Mouse (Mus musculus) mesoderm, embryonic 11.5 days (tissue): ENCODE data around the gene Chst14.
A peak's percentile ranks its signal among the peaks of the same experiment; 100 is the strongest.

ENCODE experiments used
- DNase-seq: peaks from one replicate; pipeline ENCODE4 v3.0.0-alpha.2; 2012; ENCODE audit warnings: low read depth, low spot score

The Chst14 gene

DNA sequence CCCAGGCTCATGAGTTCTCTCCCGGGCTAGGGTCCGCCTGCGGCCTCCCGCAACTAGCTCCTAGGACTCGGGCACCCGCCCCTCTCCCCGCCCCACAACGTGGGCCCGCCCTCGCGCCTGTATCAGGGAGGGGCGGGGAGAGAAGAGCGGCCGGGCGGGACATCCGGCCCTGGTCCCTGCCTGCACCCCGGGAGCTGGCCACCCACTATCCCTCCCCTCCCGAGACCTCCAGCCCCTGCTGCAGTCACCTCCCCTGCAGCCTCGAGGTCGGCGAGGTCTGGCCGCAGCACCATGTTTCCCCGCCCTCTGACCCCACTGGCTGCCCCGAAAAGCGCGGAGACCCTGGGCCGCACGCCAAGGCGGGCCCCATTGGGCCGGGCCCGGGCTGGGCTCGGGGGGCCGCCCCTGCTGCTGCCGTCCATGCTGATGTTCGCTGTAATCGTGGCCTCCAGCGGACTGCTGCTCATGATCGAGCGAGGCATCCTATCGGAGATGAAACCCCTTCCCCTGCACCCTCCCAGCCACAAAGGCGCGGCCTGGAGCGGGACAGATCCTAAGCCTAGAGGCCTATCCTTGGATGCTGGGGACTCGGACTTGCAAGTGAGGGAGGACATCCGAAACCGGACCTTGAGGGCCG, at the start of gene Chst14:
TSS of gene Chst14 (plus strand) at position 136 of the 637 bp plus-strand sequence.
- peak; percentile 73 for DNase-seq

DNA sequence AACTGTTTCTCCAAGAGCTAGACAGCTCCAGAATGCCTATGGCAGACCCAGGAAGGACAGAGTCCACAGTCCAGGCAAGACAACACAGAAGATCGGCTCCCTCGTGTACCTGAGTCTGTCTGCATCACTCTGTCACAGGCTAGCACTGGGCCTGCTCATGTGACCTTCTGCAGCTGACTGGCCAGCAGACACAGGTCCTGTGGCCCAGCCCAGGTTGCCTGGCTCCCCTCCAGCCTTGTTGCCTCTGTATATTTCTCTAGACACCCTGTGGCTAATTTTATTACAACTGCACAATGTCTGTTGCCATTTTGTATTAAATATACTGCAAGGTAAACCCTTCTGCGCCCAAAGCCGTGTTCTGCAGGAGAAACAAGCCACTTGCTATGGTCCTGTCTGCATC, 45.3 kb upstream of the Chst14 start:
- DNase-seq, result no peak

DNA sequence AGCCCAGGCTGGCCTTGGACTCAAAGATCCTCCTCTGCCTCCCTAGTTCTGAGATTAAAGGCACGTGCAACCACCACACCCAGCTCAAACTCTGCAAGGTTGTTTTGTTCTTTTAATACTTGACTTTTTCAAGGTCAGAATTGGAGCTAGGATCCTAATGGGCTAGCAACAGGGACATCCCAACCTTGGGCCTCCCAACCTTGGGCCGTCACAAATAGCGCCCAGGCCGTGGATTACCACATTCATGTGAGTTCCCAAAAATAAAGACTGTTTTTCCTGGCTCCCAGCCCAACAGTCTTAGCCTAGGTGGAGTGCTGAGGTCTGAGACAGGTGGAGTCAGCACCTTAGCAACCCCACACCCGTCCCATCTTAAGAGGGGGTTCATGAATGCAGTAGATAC, 44.3 kb upstream of the Chst14 start:
- no peak for DNase-seq

DNA sequence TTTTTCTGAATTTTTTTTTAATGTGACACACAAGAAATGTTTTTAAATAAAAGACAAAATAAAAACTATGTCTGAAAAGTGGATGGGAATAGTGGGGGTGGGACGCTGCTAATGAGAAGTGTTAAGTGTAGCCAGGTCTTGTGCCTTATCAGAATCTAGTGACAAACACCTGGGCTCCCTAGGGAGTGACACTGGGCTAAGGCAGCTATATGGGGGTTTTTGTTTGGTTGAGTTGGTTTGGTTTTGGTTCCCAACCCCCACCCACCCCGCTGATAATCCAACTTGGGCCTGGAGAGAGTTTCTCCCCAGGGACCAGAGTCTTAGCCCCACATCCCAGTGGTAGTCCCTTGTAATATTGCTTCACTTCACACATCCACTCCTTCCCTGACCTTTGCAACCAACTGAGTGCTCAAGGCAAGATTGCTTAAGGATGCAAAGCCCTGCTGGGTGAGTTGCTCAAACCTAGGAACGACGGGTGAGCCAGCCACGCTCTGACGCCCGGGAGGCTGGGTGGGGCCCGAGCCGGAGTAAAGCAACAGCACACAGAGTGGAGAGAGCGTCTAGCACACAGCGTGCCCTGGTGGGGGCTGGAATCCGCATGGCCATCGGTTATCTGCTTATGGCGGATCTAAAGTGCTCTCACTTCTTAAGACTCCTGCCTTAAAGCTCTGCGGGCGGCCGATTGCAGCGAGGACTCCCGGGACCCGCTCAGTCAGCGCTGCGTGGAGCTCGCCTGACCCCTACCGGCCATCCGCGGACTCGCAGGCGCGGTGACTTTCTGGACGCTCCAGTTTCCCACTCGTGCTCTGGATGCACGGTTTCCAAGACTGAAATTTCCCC, 43.2 kb upstream of the Chst14 start:
- DNase-seq, result peak; percentile 81

DNA sequence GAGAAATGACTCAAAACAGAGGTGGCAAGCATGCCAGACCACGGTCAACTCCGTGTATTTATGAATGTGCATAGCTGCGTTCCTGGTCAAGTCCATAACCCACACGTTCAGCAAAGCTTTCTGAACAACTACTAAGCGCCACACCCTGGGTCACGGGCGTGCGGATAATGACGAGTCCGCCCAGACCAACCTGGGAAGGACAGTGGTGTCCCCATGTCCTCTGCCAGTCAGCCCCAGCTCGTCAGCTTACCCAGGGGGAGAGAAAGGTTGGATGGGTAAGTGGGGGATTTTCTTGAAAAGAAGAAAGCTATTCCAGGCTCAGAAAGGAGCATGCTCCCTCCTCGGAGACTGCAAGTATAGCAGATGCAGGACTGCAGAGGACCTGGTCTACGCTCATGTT, 38.9 kb upstream of the Chst14 start:
- no peak for DNase-seq

DNA sequence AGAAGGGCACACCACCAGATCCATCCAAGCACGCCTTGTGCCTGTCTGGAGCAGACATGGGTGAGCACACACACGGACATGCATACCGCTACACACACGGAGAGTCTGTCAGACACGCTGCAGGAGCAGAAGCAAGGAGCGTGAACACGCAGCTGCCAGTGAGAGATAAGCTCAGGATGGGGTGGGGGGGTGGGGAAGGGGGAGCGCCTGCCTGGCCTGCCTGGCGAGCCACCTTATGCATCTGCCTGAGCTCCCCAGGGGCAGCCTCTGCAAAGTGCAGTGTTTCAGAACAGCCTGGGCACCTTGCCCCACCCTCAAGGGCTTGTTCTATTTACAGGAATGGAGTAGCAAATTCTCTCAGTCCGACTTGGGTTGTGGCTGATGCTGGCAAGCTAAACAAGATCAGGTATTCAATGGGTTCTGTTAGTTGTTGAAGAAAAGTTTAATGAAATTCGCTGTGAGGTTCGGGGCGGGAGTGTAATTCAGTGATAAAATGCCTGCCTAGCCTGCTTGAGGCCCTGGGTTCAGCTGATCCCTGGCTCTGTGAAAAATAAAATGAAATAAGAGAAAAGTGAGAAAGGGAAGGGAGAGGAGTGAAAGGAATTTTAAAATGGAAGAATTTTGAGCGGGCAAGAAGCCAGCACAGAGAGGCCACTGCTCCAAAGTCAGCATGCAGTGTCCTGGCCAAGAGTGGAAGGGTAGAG, 38.3 kb upstream of the Chst14 start:
- no peak for DNase-seq

DNA sequence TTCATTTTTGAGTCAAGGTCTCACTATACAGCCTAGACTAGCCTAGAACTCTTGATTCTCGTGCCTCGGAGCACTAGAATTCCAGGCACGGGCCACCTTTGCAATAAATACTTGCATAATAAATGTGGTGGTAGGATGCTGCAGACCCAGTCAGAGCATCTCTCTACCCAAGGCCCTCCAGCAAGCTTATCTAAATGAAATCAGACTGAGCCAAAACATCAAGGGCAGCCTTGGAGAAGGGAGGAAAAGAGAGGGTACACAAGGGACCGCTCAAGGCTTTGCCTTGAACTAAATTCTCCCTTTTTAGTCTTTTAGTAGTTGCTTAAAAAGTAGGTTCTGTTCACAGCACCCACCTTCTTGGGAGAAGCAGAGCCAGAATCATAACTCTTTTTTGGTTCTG, 35.1 kb upstream of the Chst14 start:
- no peak for DNase-seq

DNA sequence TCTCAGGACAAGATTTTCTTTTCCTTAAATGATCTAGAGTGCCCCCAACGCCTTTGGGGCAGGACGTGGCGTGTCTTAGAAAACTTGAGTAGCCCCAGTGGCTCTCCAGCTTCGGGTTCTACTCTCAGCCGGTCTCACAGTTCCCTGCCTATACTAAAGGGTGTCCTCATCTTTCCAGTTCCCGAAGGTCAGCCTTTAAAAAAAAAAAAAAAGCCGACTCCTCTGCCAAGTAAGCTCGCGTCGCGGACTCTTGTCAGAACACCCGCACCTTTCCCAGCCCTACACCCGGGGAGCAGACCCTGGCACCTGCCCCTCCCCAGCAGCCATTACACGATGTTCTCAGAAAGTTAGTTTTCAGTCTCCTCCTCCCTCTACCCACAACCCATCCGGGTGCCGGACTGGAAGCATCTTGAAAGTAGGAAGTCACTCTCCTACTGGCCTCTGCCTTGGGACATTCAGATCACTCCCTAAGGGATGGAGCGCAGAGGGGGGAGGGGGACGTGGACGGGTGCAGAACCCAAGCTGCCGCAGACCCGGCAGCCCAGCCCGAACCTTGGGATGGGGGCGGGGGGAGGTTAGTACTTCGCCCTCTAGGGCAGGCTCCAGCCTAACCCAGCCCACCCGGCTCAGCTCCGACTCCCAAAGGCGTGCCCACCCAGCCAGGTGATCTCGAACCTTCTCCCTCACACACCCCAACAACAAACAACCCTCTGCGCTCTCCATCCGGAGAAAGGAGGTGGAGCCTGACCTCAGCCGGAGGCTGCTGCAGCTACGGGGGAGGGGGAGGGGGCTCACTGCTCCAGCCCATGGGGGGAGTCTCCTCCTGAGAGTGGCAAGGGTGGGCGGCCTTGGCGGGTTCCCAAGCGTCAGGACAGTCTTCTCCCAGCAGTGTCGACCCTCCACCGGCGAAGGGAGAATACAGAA, 30.0 kb upstream of the Chst14 start:
- peak; percentile 39 for DNase-seq

DNA sequence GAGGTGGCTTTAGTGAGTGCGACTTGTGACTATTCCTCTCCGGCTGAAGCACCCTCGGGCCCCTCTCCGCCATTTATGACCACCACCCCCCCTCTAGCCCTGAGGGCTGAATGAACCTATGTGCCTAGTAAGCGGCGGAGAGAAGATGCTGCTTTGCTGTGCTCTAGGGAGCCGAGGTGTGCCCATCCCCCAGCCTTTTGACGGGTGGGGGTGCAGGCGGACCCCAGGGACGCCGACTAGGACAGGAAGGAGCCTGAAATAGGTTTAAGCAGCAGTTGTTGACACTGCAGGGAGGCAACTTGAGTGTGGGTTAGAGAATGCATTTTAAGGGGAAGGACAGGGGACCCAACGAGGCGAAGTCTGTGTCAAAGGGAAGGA, 29.4 kb upstream of the Chst14 start:
- no peak for DNase-seq

DNA sequence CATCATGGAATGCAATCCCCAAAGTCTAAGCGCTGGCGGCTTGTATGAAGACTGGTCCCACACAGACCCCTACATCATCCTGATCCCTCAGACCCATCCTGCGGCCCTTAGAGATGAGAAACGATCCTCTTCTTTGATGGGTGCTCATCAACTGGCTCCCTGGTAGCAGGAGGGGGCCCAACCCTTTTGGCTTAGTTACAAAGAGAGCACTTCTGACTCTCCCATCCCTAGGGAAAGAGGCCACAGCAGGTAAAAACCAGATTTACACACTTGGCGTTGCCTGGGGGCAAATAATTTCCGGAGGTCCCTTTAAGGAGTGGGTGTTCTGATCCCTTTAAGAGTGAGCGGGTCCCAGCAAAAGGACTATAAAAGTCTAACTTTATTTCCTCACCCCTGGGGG, 28.9 kb upstream of the Chst14 start:
- peak; percentile 12 for DNase-seq

DNA sequence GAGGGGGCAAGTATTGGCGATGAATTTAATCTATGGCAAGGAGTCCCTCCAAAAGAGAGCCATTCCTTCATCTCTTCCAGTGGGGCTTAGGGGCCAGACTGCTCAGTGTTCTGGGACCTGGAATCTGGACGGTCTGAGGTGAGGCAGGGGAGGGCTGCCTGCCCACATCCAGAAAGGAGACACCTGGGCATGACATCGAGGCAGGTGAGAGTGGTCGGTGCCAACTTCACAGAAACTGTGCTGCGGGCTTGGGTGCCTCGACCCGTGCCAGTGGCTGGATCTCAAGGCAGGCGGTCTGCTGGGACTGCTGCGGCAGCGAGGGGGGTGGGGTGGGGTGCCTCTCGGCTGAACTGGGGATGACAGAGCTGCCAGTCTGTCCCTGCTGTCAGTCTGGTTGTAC, 28.5 kb upstream of the Chst14 start:
- no peak for DNase-seq

DNA sequence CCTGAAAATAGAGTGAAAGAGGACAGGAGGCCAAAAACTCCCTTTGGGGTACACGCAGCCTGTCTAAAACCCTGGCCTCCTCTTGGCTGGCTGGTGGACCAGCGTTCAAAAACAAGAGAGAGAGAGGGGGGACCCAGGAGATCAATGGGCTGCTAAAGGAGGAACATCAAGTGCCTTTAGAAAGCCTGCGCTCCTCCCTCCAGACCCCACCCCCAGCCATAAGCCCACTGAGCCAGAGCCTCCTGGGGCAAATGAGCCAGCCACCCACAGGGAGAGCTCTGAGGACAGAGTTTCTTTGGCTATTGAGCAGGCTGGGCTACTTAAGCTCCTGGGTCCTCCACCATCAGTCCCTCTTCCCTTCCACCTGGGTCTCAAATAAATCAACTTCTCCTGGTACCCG, 27.5 kb upstream of the Chst14 start:
- no peak for DNase-seq

DNA sequence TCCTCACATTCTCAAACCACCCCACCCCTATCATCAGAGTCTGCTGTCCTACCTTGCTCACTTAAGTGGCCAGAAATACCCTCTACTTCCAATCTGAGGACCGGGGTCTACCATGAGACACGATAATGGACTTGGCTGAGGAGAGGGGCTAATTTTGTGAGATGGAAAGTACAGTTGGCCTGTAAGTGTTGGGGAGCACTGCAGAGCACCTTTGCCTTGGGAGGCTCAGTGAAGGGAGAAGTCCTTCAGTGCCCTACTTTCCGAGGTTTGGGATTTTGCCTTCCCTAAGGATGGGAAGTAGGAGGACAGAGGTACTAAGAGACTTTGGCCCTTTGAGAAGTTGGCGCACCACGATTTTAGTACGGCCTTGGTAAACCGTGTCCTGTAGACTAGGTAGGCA, 27.0 kb upstream of the Chst14 start:
- DNase-seq, result no peak

DNA sequence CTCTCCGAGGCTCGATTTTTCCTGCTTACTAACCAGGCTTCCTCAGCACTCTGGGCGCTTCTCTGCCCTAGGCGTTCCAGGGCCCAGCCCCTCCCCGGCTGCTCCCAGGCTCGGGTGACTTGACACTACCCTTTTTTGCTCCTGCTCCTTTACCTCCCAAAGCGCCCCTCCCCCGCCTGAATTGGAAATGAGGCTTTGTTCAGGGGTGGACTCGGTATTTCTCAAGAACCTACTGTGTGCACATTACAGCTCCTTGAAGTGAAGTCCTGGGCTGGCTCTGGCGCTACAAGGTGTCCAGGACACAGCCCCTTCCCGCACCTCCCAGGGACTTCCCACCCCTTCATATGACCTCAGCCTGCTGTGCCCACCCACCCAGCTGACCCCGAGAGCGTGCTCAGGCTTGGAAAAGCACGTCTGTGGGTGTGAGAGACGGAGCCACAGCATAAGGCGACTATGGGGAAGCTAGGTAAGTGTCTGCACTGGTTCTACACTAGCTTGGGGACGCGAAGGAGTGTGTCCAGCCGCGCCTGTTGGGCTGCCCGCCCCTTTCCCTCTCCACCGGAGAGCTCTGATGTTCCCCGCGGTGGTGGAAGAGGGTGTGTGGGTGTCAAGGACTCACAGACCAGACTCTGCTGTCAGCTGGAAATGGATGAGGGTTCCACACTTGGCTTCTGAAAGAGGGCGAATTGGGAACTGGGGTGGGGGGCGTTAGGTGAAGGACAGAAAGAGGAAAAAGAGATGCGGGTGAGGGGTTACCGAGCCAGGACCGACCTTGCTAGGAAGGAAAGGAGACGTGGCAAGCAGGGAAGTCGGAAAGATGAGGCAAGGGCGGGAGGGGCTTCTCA, 26.1 kb upstream of the Chst14 start, which contains the start of gene Bahd1:
TSS of gene Bahd1 (plus strand) at position 397 of the 845 bp plus-strand sequence.
- peak; percentile 39 for DNase-seq

DNA sequence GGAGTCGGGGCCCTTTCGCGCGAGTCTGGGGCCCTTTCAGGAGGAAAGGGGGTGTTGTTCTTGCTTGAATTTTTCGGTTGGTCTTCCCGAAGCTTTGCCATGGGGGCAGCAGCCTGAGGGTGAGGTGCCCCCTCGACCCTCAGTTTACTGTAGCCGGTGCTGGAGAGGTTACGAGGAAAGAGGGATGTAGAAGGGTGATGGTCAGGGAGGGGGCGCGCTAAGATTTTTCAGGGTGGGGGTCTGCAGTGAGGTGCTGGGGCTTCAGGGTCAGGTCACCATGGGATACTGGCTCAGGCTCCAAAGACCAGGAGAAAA, 25.5 kb upstream of the Chst14 start:
- peak; percentile 11 for DNase-seq

DNA sequence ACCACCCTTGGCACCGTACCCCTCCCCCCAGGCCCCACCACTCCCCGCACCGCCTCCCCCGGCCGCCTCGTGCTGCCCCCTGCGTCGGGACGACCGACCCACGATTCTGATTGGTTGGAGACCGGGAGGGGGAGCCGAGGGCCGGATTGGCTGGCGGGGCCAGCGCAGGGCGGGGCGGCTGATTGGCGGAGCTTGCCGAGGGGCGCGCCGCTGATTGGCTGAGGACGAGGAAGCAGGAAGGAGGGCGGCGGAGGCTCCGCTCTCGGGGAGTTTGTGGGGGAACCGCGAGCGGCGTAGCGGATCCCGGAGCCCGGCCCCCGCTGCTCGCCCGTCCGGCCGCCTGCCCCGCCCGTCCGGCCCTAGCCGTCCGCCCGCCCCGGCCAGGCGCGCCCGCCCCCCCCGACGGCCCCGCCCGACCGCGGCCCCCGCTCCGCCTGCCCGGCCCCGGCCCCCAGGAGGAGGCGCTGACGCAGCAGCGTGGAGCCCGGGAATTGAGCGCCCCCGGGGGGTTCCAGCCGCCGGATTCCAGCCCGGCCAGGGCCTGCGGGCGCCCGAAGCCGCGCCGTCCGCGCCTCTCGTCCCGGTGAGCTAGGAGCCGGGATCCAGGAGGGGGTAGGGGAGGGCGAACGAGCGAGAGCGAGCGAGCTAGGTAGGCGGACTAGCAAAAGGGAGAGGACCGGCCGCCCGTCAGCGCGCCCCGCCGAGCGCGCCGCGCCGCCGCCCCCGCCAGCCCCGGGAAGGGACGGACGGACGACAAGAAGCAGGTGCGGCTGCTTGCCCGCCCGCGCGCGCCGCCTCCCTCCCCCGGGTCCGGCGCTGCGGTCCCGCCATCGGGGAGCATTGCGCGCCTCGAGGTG, 24.9 kb upstream of the Chst14 start:
- DNase-seq, result peak; percentile 95

DNA sequence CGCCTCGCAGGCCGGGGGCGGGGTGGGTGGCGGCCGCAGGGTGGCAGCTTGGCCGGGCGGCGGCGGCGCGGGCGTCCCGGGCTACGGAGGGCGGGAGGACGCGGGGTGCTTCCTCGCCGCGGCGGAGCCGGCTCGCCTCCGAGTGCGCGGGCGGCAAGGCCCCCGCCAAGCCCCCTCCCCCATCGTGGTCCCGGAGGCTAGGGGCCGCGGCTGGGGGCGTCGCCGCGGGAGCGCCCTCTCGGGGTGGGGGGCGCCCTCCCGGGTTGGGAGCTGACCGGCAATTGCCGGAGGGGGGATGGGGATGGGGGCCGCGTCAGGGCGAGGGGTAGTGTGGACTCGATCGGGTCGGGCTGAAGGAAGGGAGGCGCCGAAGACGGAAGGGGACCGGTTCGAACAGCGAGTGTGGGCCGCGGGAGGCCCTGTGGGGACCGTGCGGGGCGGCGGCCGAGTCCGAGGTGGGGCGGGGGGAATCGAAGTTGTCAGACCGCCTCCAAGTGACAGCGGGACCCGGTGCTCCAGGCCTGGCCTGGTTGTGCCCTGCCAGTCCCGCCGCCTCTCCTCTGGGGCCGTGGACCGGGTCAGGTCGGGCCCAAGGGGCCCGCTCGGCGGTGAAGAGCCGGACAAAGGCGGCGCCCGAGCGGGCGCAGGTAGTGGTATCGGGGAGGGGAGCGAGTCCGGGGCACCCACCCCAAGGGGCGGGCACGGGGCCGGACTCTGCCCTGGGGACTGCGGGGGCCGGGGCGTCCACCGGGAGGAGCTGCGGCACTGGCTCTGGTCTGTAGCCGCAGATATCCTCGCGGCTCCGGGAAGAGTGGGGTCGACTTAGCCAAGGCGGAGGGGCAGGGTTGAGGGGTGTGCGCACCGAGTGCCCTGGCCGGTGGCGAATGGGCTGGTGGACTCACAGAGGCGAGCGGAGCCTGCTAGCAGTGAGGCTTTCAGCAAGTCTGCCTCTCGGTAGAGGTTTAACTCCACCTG, 24.0 kb upstream of the Chst14 start:
- peak; percentile 17 for DNase-seq

DNA sequence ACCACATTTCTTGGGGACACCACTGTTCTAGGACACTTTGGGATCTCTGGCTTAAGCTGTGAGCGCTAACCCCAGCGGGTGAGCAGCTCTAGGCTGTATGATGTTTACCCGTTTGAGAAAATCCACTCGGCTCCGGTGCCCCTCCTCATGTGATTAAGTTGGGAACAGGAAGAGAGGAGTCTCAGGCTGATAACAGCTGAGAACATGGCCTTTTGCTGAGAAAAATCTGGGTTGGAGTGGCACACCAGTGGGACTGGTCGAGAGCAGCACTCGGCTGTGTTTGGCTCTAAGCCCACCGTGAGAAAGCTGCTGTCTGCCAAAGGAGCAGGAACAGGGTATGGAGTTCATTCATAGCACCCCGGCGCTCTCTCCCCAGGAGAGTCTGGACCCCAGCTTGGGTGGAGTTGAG, 23.0 kb upstream of the Chst14 start:
- no peak for DNase-seq
